Mouse (Mus musculus): Measurements from ENCODE around the gene Cd180.

The Cd180 gene

DNA sequence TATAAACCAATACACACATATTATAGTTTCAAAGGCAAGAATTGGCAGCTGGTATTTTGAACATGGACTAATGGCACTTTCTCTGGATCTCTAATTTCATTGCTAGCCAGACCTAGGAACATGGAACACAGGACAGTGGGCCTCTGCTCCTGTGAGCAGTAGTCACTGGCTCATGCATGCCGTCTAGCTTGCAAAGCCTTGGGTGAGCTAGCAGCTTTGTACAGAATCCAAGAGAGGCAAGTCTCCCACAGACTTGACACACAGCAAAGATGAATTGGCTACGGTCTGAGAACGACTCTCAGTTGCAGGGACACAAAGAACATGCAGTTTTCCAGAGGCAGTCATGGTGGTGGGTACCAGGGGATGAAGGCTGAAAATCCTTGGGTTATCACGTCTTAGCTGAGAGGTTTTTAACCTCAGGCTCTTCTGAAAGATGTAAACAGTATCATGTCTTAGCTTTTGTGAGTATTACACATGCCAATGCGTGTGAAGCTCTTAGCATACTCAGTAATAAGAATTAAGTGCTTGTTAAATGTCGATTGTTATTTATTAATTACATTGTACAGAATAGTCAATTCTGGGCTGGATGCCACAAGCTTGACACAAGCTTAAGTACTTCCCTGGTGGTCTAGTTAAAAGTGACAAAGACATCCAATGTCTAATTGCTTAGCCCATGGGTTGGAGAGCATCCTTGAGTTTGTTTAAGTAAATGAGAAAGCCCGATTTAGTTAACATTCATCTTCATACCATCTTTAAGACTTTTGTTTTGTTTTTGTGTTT is 90.4 kb downstream of the Cd180 start:
- no peak for DNase-seq (ENCODE audit: low spot score)

DNA sequence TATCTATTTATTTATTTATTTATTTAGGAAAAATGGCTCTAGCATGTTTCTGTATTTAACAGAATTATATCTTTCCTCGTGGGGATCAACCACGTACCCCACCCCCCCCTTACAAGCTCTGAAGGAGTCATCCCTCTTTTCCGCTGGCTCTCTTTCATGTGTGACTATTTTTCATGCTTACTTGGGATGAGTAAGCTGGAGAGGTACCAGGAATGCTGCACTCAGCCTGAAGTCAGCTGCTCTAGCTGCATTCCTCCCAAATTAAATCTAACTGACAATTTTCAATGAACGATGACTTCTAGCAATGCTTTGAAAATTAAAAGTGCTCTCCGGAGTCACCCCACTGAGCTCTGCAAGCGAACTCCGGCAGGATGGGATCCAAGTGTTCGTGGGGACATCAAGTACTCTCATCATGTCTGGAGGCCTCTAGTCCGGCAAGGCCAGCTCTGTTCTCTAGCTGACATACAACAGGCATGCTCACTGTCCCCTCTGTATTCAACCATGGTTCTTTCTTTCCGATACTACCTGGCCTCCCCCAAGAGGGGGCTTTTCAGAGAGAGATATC is 93.4 kb downstream of the Cd180 start:
- DNase-seq (ENCODE audit: low spot score) = no peak

All from spleen, adult 12 weeks (tissue).